Mouse (Mus musculus): ENCODE measurements around the gene Nol3. TPM values are rescaled to one million over a fixed set of nuclear protein-coding genes. Genes with fewer than 3 reads are reported as not detected.
A peak's percentile ranks its signal among the peaks of the same experiment; 100 is the strongest.
"Not testable (repeated sequence)": the region's sequence is repeated elsewhere in the genome, so short reads cannot be mapped to it uniquely, and the experiment has no call there.

Gene Nol3
- 2.0 and 2.3 TPM in 2 replicates for total RNA-seq (2014; rRNA removed)
- polyA plus RNA-seq (2015; fragmentation: Nextera tagmentation; extraction: Ambion mirVana) = 6.5 and 8.1 TPM in 2 replicates

GRCm38 (mm10) chr8:105275840-105276239 lies at the start of gene Nol3:
Gene Nol3, plus strand, starts transcription at chr8:105276140.
- H3K9ac ChIP-seq (replicated peaks; ENCODE audit: low read length, poor library complexity, severe bottlenecking) = peak within 1 kb of the TSS; percentile 60
- no peaks in the 10 kb centered on the region for H3K9me3 ChIP-seq (ENCODE audit: low read length)
- no peak for ATAC-seq (ENCODE audit: low FRiP score)
- TF ChIP-seq CTCF (IDR thresholded peaks at IDR 0.05) = no peak
- H3K4me1 ChIP-seq (ENCODE audit: insufficient read depth, low read length) = peaks cover 14% of the 10 kb centered on the region
- DNase-seq (ENCODE audit: low spot score) = no peak
- H3K4me3 ChIP-seq (ENCODE audit: low read depth, low read length) = peak within 1 kb of the TSS; percentile 47
- WGBS = 3% methylated on average over 10 of the region's 10 CpGs
- peaks cover 37% of the 10 kb centered on the region for H3K27me3 ChIP-seq (ENCODE audit: insufficient read depth, low read length)
- peak within 1 kb of the TSS; percentile 89 for H3K4me2 ChIP-seq (ENCODE audit: low read depth, low read length, poor library complexity, severe bottlenecking)
- peaks cover 10% of the 10 kb centered on the region for H3K36me3 ChIP-seq (ENCODE audit: insufficient read depth, low read length)
- 0 out of 2 replicates have a peak within 1 kb of the TSS, but pooled peaks have one; percentile 38 for H3K27ac ChIP-seq (ENCODE audit: low read depth, low read length)

GRCm38 (mm10) chr8:105231503-105232320 lies 44.2 kb upstream of the Nol3 start:
- H3K4me3 ChIP-seq (ENCODE audit: low read depth, low read length) = no peak overlapping the region
- 84% methylated on average over 12 of the region's 12 CpGs for WGBS
- peaks cover 13% of the 10 kb centered on the region for H3K36me3 ChIP-seq (ENCODE audit: insufficient read depth, low read length)
- H3K9ac ChIP-seq (replicated peaks; ENCODE audit: low read length, poor library complexity, severe bottlenecking) = no peak overlapping the region
- ATAC-seq (ENCODE audit: low FRiP score) (no peak), DNase-seq (ENCODE audit: low spot score) (no peak)
- H3K4me2 ChIP-seq (ENCODE audit: low read depth, low read length, poor library complexity, severe bottlenecking) = no peak overlapping the region
- no peak overlapping the region for H3K27ac ChIP-seq (ENCODE audit: low read depth, low read length)
- TF ChIP-seq CTCF (IDR thresholded peaks at IDR 0.05) = no peak
- H3K4me1 ChIP-seq (ENCODE audit: insufficient read depth, low read length) = no peaks in the 10 kb centered on the region
- H3K9me3 ChIP-seq (ENCODE audit: low read length) = no peaks in the 10 kb centered on the region
- no peaks in the 10 kb centered on the region for H3K27me3 ChIP-seq (ENCODE audit: insufficient read depth, low read length)

- not testable (repeated sequence) for H3K4me2 ChIP-seq (ENCODE audit: low read depth, low read length, poor library complexity, severe bottlenecking); H3K4me1 ChIP-seq (ENCODE audit: insufficient read depth, low read length); ATAC-seq (ENCODE audit: low FRiP score); H3K27ac ChIP-seq (ENCODE audit: low read depth, low read length); H3K9me3 ChIP-seq (ENCODE audit: low read length); H3K27me3 ChIP-seq (ENCODE audit: insufficient read depth, low read length); DNase-seq (ENCODE audit: low spot score); H3K4me3 ChIP-seq (ENCODE audit: low read depth, low read length); H3K9ac ChIP-seq (replicated peaks; ENCODE audit: low read length, poor library complexity, severe bottlenecking)
- H3K36me3 ChIP-seq (ENCODE audit: insufficient read depth, low read length) = peaks cover 13% of the 10 kb centered on the region
- 87% methylated on average over 4 of the region's 4 CpGs for WGBS
These were observed 43.6 kb upstream of the Nol3 start for GRCm38 (mm10) chr8:105232321-105232693.

- no peaks in the 10 kb centered on the region for H3K9me3 ChIP-seq (ENCODE audit: low read length)
- no peaks in the 10 kb centered on the region for H3K27me3 ChIP-seq (ENCODE audit: insufficient read depth, low read length)
- no peak overlapping the region for H3K4me2 ChIP-seq (ENCODE audit: low read depth, low read length, poor library complexity, severe bottlenecking)
- H3K27ac ChIP-seq (ENCODE audit: low read depth, low read length) = no peak overlapping the region
- peaks cover 13% of the 10 kb centered on the region for H3K36me3 ChIP-seq (ENCODE audit: insufficient read depth, low read length)
- no peak overlapping the region for H3K9ac ChIP-seq (replicated peaks; ENCODE audit: low read length, poor library complexity, severe bottlenecking)
- H3K4me1 ChIP-seq (ENCODE audit: insufficient read depth, low read length) = no peaks in the 10 kb centered on the region
- no peak for DNase-seq (ENCODE audit: low spot score)
- no peak overlapping the region for H3K4me3 ChIP-seq (ENCODE audit: low read depth, low read length)
- no peak for ATAC-seq (ENCODE audit: low FRiP score)
- TF ChIP-seq CTCF (IDR thresholded peaks at IDR 0.05) = no peak
- WGBS = 79% methylated on average over 1 of the region's 1 CpGs
These were observed 42.6 kb upstream of the Nol3 start for GRCm38 (mm10) chr8:105233126-105233935.

GRCm38 (mm10) chr8:105235206-105235605 lies 40.7 kb upstream of the Nol3 start:
- 92% methylated on average over 1 of the region's 1 CpGs for WGBS
- no peaks in the 10 kb centered on the region for H3K9me3 ChIP-seq (ENCODE audit: low read length)
- no peaks in the 10 kb centered on the region for H3K4me1 ChIP-seq (ENCODE audit: insufficient read depth, low read length)
- H3K36me3 ChIP-seq (ENCODE audit: insufficient read depth, low read length) = peaks cover 26% of the 10 kb centered on the region
- no peak overlapping the region for H3K4me2 ChIP-seq (ENCODE audit: low read depth, low read length, poor library complexity, severe bottlenecking)
- DNase-seq (ENCODE audit: low spot score) = no peak
- H3K27ac ChIP-seq (ENCODE audit: low read depth, low read length) = no peak overlapping the region
- H3K9ac ChIP-seq (replicated peaks; ENCODE audit: low read length, poor library complexity, severe bottlenecking) = no peak overlapping the region
- no peak for ATAC-seq (ENCODE audit: low FRiP score)
- TF ChIP-seq CTCF (IDR thresholded peaks at IDR 0.05) = no peak
- no peak overlapping the region for H3K4me3 ChIP-seq (ENCODE audit: low read depth, low read length)
- H3K27me3 ChIP-seq (ENCODE audit: insufficient read depth, low read length) = no peaks in the 10 kb centered on the region
